Mouse (Mus musculus) testis, adult 2 months (tissue): ENCODE results near the gene Golga7b. TPM values are rescaled to one million over a fixed set of nuclear protein-coding genes. Genes with fewer than 3 reads are reported as not detected.

ENCODE experiments used
- H3K27ac ChIP-seq: fragments of 200-500 bp; 2 replicates; pipeline ENCODE4 v1.5.1; 2012; ENCODE audit warnings: low read depth, low read length; ENCODE audit not compliant: control insufficient read depth, insufficient read depth
- H3K27me3 ChIP-seq: fragments of 200-500 bp; 2 replicates; pipeline ENCODE4 v1.6.1; 2012; ENCODE audit warnings: mild to moderate bottlenecking, low read length, moderate library complexity; ENCODE audit not compliant: control insufficient read depth, insufficient read depth
- H3K36me3 ChIP-seq: fragments of 200-500 bp; 2 replicates; pipeline ENCODE4 v1.6.1; 2012; ENCODE audit warnings: mild to moderate bottlenecking, low read length; ENCODE audit not compliant: control insufficient read depth, insufficient read depth
- H3K4me1 ChIP-seq: fragments of 200-500 bp; 2 replicates; pipeline ENCODE4 v1.6.1; 2012; ENCODE audit warnings: low read length; ENCODE audit not compliant: control insufficient read depth, insufficient read depth
- H3K4me3 ChIP-seq: fragments of 200-500 bp; 2 replicates; pipeline ENCODE4 v1.5.1; 2012; ENCODE audit warnings: low read depth, mild to moderate bottlenecking, low read length, moderate library complexity, mixed read lengths; ENCODE audit not compliant: control insufficient read depth
- CTCF ChIP-seq: fragments of 200-500 bp; IDR thresholded peaks from 2 replicates; pipeline ENCODE4 v1.5.1; 2012; ENCODE audit warnings: low read depth, mild to moderate bottlenecking, inconsistent platforms, low read length, moderate library complexity; ENCODE audit not compliant: control insufficient read depth, insufficient read depth, insufficient replicate concordance
- POLR2A ChIP-seq: fragments of 200-500 bp; IDR thresholded peaks from 2 replicates; pipeline ENCODE4 v1.6.1; 2012; ENCODE audit warnings: low read depth, mild to moderate bottlenecking, inconsistent platforms, low read length, moderate library complexity; ENCODE audit not compliant: control insufficient read depth
- polyA plus RNA-seq: library from polyadenylated mRNA; depleted of rRNA; stranded (reverse); fragments of >200 nt; gene quantifications from 2 replicates; pipeline ENCODE4 v1.2.3, GENCODE M21; 2012; rRNA removed

Gene Golga7b
- polyA plus RNA-seq, 1 experiment: 6.7 TPM

- TF ChIP-seq CTCF: no peak
- TF ChIP-seq POLR2A: no peak
- Histone ChIP-seq H3K4me3 (no peak overlapping the region), H3K27ac (no peak overlapping the region), H3K4me1 (no peaks in the 10 kb centered on the region), H3K27me3 (no peaks in the 10 kb centered on the region), H3K36me3 (no peaks in the 10 kb centered on the region)
These were observed 69.2 kb downstream of the Golga7b start for GRCm38 (mm10) chr19:42316525-42316924.

GRCm38 (mm10) chr19:42316998-42317397 is 69.6 kb downstream of the Golga7b start:
- Histone ChIP-seq H3K36me3 (no peaks in the 10 kb centered on the region), H3K4me3 (no peak overlapping the region), H3K27ac (no peak overlapping the region), H3K27me3 (no peaks in the 10 kb centered on the region), H3K4me1 (no peaks in the 10 kb centered on the region)
- TF ChIP-seq POLR2A: no peak
- no peak for TF ChIP-seq CTCF

- Histone ChIP-seq H3K36me3 (no peaks in the 10 kb centered on the region), H3K4me3 (no peak overlapping the region), H3K4me1 (no peaks in the 10 kb centered on the region; the same call in 1 of the 2 replicates), H3K27me3 (no peaks in the 10 kb centered on the region), H3K27ac (no peak overlapping the region)
- no peak for TF ChIP-seq POLR2A
- no peak for TF ChIP-seq CTCF
These were observed 70.5 kb downstream of the Golga7b start for GRCm38 (mm10) chr19:42317648-42318425.

Other genes starting within 250 kb of the Golga7b start
- 0.62 and 0.63 TPM in 2 replicates for gene Ankrd2, start 211.6 kb upstream of the Golga7b start, polyA plus RNA-seq
- gene Hoga1, start 202.0 kb upstream of the Golga7b start, polyA plus RNA-seq: 10.8 and 11.7 TPM in 2 replicates
- 1,397 and 1,535 TPM in 2 replicates for gene 4933411K16Rik, start 195.3 kb upstream of the Golga7b start, polyA plus RNA-seq
- gene Morn4, start 161.2 kb upstream of the Golga7b start, polyA plus RNA-seq: 190 TPM in 2 replicates
- gene Pi4k2a, start 157.1 kb upstream of the Golga7b start, polyA plus RNA-seq: 27.2 and 27.8 TPM in 2 replicates
- 8.4 and 10.8 TPM in 2 replicates for gene Avpi1, start 118.5 kb upstream of the Golga7b start, polyA plus RNA-seq
- 5.5 and 5.9 TPM in 2 replicates for gene Marveld1, start 100.2 kb upstream of the Golga7b start, polyA plus RNA-seq
- 57.8 and 60.3 TPM in 2 replicates for gene Zfyve27, start 83.6 kb upstream of the Golga7b start, polyA plus RNA-seq
- 0.10 TPM in 1 of 2 replicates, not detected in the other for gene Sfrp5, start 45.3 kb upstream of the Golga7b start, polyA plus RNA-seq
- gene Crtac1, start 184.2 kb downstream of the Golga7b start, polyA plus RNA-seq: 3.7 and 4.6 TPM in 2 replicates